ENCODE assay signal across 11 mouse cellular contexts in genomic region chr7:134673952-134674351, GRCm38 (mm10). TPM values are rescaled to one million over a fixed set of nuclear protein-coding genes. Genes with fewer than 3 reads are reported as not detected.
DNase-seq lines count a peak whose midpoint lies in the region; ATAC-seq and TF ChIP-seq lines count a peak whose summit lies in the region.
"Had no signal": no experiment of that assay in that cellular context is flagged by ENCODE, and none has a peak within 500 bp of the region (broad histone marks: within the 10 kb centered on the region; RNA-seq: fewer than 3 reads in every experiment).

No protein-coding gene starts in this region.

- H3K4me1 ChIP-seq in kidney, postnatal 0 days (replicated peaks; ENCODE audit: insufficient read depth, low read length), result peaks cover 52% of the 10 kb centered on the region
- peaks cover 23% of the 10 kb centered on the region for H3K4me1 ChIP-seq in midbrain, embryonic 13.5 days (replicated peaks)
- H3K4me1 ChIP-seq in liver, embryonic 11.5 days (replicated peaks; ENCODE audit: control insufficient read depth, insufficient read depth, low read length), result no peaks in the 10 kb centered on the region; the same call in 1 of the 2 replicates

- H3K27ac ChIP-seq in kidney, postnatal 0 days, result no peak overlapping the region
- no peak overlapping the region for H3K27ac ChIP-seq in midbrain, embryonic 13.5 days
- no peak overlapping the region for H3K27ac ChIP-seq in liver, embryonic 11.5 days (ENCODE audit: low read depth, low read length)
- H3K27ac ChIP-seq: embryonic facial prominence, embryonic 13.5 days; liver, embryonic 13.5 days had no signal

- no peak for TF ChIP-seq CTCF in kidney, postnatal 0 days (IDR thresholded peaks at IDR 0.05; ENCODE audit: low read depth)

- WGBS in kidney, postnatal 0 days, result 48% methylated on average over 9 of the region's 9 CpGs
- 74% methylated on average over 9 of the region's 9 CpGs for WGBS in midbrain, embryonic 13.5 days
- 81% methylated on average over 9 of the region's 9 CpGs for WGBS in liver, embryonic 11.5 days

- H3K4me3 ChIP-seq in kidney, postnatal 0 days (replicated peaks; ENCODE audit: low read depth, low read length), result no peak overlapping the region
- no peak overlapping the region for H3K4me3 ChIP-seq in midbrain, embryonic 13.5 days (replicated peaks)
- no peak overlapping the region for H3K4me3 ChIP-seq in liver, embryonic 11.5 days (ENCODE audit: low read depth, low read length)
- H3K4me3 ChIP-seq: embryonic facial prominence, embryonic 13.5 days; liver, embryonic 13.5 days had no signal

- H3K9ac ChIP-seq in kidney, postnatal 0 days (ENCODE audit: low read depth, low read length), result no peak overlapping the region
- H3K9ac ChIP-seq in midbrain, embryonic 13.5 days (replicated peaks), result no peak overlapping the region
- H3K9ac ChIP-seq in liver, embryonic 11.5 days (ENCODE audit: low read depth, low read length), result no peak overlapping the region
- H3K9ac ChIP-seq: liver, embryonic 13.5 days had no signal

- no peaks in the 10 kb centered on the region for H3K9me3 ChIP-seq in kidney, postnatal 0 days (replicated peaks; ENCODE audit: low read length)
- no peaks in the 10 kb centered on the region for H3K9me3 ChIP-seq in midbrain, embryonic 13.5 days
- H3K9me3 ChIP-seq in liver, embryonic 11.5 days (ENCODE audit: control insufficient read depth, low read length), result no peaks in the 10 kb centered on the region
- H3K9me3 ChIP-seq: embryonic facial prominence, embryonic 13.5 days; liver, embryonic 13.5 days had no signal

- intact Hi-C loops in gastrocnemius, postnatal 14 days (cut with DNase I; ENCODE audit: low total_unique reads), result no loop called here

- ATAC-seq in kidney, postnatal 0 days (replicated peaks; ENCODE audit: low FRiP score, low read depth), result no peak
- ATAC-seq in midbrain, embryonic 13.5 days, result no peak
- no peak for ATAC-seq in liver, embryonic 11.5 days (replicated peaks; ENCODE audit: low FRiP score)

- peak; percentile 33 for DNase-seq in gastrocnemius, postnatal 14 days
- no peak for DNase-seq in gastrocnemius, adult 8-10 months (ENCODE audit: low spot score in 2 of 2)
- DNase-seq in right cerebral cortex, adult 18-20 months, result peak; percentile 43
- no peak for DNase-seq in right cerebral cortex, postnatal 10 days (ENCODE audit: low spot score in 2 of 2)
- peak; percentile 43 for DNase-seq in kidney, postnatal 0 days (ENCODE audit: low spot score)
- no peak for DNase-seq in liver, embryonic 11.5 days (ENCODE audit: low spot score)
- no peak for DNase-seq in testis, postnatal 10 days (ENCODE audit: low spot score)
- DNase-seq: cerebellum, adult 11 months; liver, embryonic 13.5 days had no signal

- no peak overlapping the region for H3K4me2 ChIP-seq in kidney, postnatal 0 days (ENCODE audit: low read length)
- H3K4me2 ChIP-seq in midbrain, embryonic 13.5 days (replicated peaks), result no peak overlapping the region
- no peak overlapping the region for H3K4me2 ChIP-seq in liver, embryonic 11.5 days
- H3K4me2 ChIP-seq: liver, embryonic 13.5 days had no signal

- H3K27me3 ChIP-seq in kidney, postnatal 0 days (ENCODE audit: insufficient read depth, low read length), result no peaks in the 10 kb centered on the region
- H3K27me3 ChIP-seq in midbrain, embryonic 13.5 days, result peaks cover 28% of the 10 kb centered on the region
- peaks cover 17% of the 10 kb centered on the region for H3K27me3 ChIP-seq in liver, embryonic 11.5 days (replicated peaks; ENCODE audit: control insufficient read depth, insufficient read depth, low read length)
- H3K27me3 ChIP-seq: embryonic facial prominence, embryonic 13.5 days had no signal

- no peaks in the 10 kb centered on the region for H3K36me3 ChIP-seq in kidney, postnatal 0 days (ENCODE audit: insufficient read depth, low read length)
- no peaks in the 10 kb centered on the region for H3K36me3 ChIP-seq in midbrain, embryonic 13.5 days
- no peaks in the 10 kb centered on the region for H3K36me3 ChIP-seq in liver, embryonic 11.5 days (ENCODE audit: control insufficient read depth, insufficient read depth, low read length)
- H3K36me3 ChIP-seq: embryonic facial prominence, embryonic 13.5 days; liver, embryonic 13.5 days had no signal

RNA-seq across cellular contexts. Expression of gene Dock1, which starts 3.5 kb away (rescaled TPM):
- total RNA-seq in gastrocnemius, postnatal 14 days (2021), result 10 to 100 TPM; 14.6 to 15.4 TPM
- 1 to 10 TPM; 4.6 to 5.8 (median 5.1) TPM for total RNA-seq in gastrocnemius, adult 8-10 months (2022)
- 23.9 and 27.6 TPM in 2 replicates for polyA plus RNA-seq in kidney, postnatal 0 days (2015; fragmentation: Nextera tagmentation; extraction: Ambion mirVana)
- polyA plus RNA-seq in midbrain, embryonic 13.5 days (2015; fragmentation: Nextera tagmentation; extraction: Ambion mirVana), result 6.7 and 7.3 TPM in 2 replicates
- 15.9 and 17.2 TPM in 2 replicates for polyA plus RNA-seq in liver, embryonic 11.5 days (2014; fragmentation: Nextera tagmentation; extraction: Ambion mirVana)

Comparison
In these comparisons a context has a peak if more than half of its experiments do, and no peak if none do; other contexts are left out.
1. DNase-seq: peak in gastrocnemius, postnatal 14 days (single experiment), right cerebral cortex, adult 18-20 months (single experiment) and kidney, postnatal 0 days (single experiment); none in gastrocnemius, adult 8-10 months (0 of 2), right cerebral cortex, postnatal 10 days (0 of 2), liver, embryonic 11.5 days (single experiment) and testis, postnatal 10 days (single experiment).